Mouse (Mus musculus): ENCODE measurements around the gene Cnot6l.

The Cnot6l gene

GRCm38 (mm10) chr5:96164021-96164411 lies at the start of gene Cnot6l:
TSS of gene Cnot6l (minus strand) at chr5:96164171.
- peak; percentile 60 to 71 for DNase-seq

GRCm38 (mm10) chr5:96209916-96210583 lies 46.1 kb upstream of the Cnot6l start:
- DNase-seq: peak; percentile 92 to 93

DNA sequence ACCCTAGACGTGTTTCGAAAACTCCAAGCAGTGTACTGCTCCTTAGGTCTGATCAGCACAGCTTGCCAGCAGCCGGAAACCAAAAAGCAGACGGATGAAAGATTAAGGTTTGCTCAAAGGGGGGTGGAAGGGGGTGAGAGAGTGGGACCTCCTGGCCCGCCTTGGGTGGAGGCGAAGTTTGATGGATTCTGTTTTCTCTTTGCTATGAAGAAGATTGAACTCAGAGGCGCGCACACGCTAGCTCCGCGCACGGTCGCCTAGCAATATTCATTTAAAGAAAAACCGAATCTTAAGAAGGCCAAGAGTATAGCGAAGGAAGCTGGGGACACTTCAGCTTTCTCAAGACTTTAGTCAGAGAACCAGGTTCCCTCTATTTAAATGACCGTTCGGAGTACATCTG lies 45.5 kb upstream of the Cnot6l start, which contains the start of gene Mrpl1:
Gene Mrpl1, plus strand, starts transcription at position 35 of the 400 bp plus-strand sequence.
- DNase-seq: peak; percentile 62 to 68

DNA sequence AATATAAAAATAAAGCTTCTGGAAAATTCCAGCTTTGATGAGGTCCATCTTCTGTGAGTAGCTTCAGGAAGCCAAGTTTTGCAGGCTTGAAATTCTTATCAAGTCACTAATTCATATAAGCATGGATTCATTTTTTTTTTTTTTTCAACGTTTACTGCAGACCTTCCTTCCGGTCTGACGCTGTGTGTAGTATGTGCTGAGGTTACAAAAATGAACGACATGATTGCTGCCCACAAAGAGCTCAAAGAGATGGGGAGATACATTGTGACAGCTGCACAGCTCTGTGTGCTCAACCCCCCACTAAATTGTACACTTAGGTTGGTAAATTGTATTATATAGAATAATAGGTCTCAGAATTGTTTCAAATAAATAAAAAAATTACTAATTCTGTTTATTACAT lies 44.6 kb upstream of the Cnot6l start:
- peak; percentile 23 to 29 for DNase-seq

- no peak for DNase-seq
Observed at GRCm38 (mm10) chr5:96207531-96207930, 43.6 kb upstream of the Cnot6l start.

GRCm38 (mm10) chr5:96206897-96207296 lies 42.9 kb upstream of the Cnot6l start:
- no peak for DNase-seq

DNA sequence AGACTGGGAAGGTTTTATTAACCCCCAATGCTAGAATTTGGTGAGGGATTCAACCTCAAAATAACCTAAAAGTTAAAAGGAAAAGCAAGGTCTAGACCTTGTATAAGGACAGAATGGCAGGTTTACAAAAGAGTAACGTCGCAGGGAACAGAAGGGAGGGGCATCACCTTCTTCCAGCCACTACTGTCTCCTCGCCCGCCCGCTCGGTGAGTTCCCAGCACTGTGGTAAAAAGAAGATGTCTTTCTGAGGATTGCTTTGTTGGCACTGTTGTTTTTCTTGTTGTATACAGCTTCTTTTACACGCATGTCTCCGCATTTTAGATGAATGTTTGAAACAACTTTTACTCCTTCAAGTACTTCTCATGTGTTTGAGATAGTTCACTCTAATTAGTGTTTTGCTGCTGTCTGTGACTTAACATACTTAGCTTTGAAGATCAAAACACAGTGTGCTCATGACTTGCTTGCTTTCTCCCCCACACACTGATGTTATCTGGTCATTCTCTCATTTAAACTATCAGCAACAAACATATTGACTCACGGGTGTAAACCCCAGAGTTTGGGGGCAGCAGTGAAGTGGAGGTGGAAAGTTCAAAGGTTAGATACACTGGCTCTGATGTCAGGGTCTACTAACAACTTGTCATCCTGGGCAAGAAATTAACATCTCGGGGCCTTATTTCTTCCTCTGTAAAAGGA lies 37.6 kb upstream of the Cnot6l start:
- DNase-seq: no peak

DNA sequence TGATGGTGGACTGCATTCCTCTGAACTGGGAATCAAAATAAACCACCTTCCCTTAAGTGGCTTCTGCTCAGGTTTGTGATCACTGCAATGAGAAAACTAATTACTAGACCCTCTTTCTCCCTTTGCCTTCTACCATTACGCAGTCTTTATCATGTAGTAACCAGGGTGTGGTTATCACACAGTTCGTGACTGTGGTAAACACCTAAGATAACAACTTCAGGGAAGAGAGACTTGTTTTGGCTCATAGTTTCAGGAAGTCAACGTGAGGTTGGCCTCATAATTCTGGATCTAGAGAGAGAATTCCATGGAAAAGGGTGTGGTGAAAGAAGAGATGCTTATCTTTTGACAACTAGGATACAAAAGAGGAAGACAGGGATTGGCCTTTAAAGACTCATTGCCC lies 36.3 kb upstream of the Cnot6l start:
- DNase-seq: no peak

DNA sequence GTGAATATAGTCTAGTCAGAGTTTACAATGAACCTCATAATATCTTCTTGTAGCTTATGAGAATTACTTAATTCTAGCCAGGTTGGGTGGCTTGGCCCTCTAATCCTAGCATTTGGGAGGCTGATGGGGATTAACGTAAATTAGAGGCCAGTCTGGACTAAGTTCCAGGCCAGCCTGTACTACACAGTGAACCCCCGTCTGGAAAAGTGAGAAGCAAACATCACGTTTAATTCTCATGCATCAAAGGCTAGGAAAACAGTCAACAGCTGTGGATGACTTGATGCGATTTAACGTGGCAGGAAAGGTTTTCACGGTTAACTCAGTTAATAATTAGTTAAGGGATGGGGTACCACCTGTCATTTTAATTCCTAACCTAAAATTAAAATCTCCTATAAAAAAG lies 34.3 kb upstream of the Cnot6l start:
- DNase-seq: no peak

DNA sequence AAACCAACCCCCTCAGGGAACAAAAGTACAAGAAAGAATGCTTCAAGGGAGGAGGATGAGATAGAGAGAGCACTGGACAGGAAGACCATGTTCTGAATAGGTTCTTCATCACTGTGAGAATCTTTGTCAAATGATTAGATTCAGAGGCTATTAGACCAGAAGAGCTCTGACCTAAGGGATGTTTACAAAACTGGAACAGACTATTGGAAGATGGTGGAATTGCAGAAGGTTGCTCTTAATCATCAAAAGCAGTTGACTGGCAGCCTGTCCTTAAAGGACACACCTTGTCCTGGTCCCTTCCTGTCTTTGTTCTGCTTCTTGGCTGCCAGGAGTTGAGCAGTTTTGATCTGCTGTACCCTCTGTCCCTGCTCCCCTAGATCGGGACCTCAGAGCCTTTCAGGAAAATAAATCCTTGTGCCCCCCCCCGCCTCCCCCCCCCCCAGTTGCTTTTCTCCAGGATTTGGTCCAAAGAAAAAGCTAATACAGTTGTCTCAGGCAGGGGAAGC lies 32.6 kb upstream of the Cnot6l start:
- DNase-seq: no peak

DNA sequence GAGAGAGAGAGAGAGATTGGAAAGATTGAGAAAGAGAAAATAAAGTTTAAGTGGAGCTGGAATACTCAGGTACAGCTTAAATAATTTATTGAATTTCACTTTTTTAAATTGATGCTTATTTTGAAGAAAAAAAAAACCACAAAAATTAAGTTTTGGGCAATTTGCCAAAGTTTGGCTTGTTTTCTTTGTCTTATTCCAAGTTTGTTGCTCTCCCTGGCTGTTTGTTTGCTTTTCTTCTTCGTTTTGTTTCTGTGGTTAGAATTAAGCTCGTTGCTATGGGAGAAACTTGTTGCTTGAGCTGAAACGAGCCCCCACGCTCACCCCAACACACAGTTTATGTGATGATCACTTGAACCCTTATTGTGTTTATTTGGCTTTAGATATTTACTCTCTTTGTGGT lies 27.3 kb upstream of the Cnot6l start:
- DNase-seq: no peak

DNA sequence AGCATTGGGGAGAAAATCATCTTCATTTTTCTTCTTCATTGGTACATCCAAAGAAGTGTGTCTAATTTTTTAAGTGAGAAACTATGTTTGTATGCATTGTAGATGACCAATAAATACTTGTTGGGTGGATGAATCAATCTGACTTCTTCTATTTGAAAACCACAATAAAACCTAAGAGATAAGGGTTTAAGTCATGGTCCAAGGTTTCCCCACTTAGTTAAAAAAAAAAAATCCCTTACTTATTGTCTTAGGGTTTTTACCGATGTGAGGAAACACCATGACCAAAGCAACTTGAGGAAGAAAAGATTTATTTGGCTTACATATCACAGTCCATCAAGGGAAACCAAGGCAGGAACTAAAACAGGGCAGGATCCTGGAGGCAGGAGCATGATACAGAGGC lies 25.8 kb upstream of the Cnot6l start:
- no peak for DNase-seq

GRCm38 (mm10) chr5:96183987-96184386 lies 20.0 kb upstream of the Cnot6l start:
- DNase-seq: no peak

DNA sequence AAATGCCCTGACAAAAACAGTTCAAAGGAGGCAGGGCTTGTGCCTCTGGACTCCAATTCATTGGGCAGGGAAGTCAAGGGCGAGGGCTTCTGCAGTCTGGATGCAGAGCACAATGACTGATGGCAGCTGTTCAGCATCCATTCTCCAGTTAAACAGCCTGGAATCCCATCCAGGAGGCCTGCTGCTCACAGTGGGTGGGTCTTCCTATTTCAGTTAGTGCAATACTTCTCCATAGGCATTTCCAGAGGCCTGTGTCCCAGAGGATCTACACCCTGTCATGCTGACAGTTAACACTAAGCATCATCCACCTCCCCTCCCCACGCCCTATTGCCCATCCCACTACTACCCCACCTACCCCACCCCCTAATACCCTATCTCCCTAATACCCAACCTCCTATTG lies 19.2 kb upstream of the Cnot6l start:
- no peak for DNase-seq

GRCm38 (mm10) chr5:96176879-96177358 lies 12.9 kb upstream of the Cnot6l start:
- DNase-seq: peak; percentile 12 to 17

DNA sequence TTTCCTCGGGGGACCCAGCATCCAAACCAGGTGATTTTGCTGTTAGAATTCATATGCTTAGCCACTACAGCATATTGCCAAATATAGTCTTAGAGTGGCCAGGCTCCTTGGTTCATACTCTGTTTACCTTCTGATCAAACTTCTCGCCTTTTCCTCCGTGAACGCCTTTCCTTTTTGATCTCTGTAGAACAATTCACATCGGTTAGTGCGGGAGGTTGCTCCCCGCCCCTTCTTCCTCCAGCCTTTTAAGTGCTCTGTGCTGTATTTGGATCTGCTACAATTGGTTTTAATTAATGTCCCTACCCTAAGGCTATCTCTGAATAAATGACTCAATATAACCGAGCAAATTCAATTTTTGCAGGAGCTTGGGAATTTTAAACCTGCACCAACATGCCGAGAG lies 12.2 kb upstream of the Cnot6l start:
- DNase-seq: peak in 1 of 2 experiments; percentile 16

DNA sequence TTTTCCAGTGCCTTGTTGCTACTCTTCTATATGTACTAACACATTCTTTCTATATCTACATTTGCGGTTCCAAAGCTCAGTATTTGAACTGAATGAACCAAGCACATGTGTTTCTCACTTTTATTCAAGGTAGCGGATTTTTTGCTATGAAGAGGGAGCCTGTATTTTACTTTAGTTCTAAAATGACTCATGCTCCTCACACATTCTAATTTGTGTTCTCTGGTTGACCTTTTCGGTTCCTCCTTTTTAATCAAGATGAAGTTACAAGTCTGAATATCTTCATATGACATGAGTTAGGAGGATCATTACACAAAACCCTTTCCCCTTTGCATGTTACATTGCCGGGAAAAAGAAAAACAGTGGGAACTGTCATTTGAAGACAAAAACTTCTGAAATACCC lies 7.8 kb upstream of the Cnot6l start:
- DNase-seq: no peak

DNA sequence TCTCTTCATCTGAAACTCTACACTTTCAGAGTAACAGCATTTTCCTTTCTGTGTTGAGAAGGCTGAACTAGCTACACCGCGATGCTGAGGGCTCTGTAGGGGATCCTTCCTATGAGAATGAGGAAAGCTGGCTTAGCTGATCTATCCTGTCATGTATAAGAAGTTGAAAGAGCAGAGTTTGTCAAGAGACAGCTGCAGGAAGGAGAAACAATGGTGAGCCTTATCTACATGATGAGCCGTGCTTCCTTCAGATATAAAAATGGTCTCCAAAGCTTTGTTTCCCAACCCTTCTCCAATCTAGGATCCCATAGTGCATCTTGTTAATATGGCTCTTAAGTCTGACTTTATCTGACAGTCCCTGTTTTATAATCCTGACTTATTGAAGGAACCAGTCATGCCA lies 6.5 kb upstream of the Cnot6l start:
- DNase-seq: no peak

- no peak for DNase-seq
Observed at GRCm38 (mm10) chr5:96166761-96167160, 2.8 kb upstream of the Cnot6l start.

DNA sequence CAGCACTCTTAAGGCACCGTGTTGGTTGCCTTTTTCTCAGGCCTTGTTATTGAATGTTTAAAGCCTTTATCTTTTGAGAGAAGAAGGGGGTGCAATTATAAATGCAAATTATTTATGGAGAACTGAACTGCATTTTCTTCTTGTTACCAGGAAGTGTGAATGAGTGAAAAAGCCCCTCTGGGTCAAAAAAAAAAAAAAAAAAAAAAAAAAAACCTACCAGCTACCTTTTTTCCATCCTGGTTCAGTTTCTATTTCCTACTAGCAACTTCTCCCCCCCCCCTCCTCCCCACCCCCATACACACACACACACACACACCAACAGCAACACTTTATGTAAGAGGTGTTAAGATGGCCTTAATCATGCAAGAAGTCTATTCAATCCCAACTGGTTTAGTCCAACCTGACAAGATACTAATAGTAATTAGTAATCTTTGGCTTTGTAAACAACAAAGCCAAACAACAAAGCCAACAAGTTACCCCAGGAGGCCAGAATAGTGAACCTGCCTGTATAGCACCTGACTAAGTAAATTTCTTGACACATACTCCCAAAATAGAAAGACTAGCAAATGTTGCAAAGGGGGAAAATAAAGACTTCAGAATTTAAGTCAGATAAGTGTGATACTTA lies 463 bp downstream of the Cnot6l start:
- no peak for DNase-seq

- DNase-seq: peak; percentile 78 to 83
Observed at GRCm38 (mm10) chr5:96162399-96163331, 1.3 kb downstream of the Cnot6l start.

DNA sequence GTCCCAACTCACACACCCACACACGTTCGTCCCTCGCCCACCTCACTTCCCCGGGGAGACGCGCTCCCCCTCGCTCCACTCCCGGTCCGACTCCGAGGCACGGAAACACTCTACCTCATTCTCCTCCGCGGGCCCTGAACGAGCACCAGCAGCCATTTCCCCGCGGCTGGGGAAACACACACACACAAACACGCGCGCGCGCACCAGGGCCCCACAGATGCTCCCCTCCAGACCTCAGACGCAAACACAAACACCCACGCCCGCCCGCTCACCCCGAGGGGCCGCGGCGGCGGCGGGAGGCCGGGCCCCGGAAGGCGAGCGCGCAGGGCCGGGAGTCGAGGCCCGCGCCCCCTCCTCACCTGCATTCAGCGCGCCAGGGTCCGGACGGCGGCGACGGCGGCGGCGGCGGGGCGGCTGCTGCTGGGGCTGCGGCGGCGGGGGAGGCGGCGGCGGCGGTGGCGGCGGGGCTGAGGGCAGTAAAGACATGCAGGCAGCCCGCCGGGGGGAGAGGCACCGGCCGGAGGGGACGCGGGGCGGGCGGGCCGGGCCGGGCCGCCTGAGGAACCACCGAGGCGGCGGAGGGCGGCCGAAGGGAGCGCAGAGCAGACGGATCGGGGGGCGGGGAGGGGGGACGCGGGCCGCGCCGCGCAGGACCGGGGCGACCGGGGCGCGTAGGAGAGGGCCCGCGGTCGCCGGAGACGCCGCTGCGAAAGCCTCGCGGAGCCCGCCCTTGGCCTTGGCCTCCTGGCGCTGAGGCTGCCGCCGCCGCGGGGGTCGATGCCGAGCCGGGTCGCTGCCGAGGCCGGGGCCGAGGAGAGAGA lies 2.2 kb downstream of the Cnot6l start:
- peak; percentile 76 to 82 for DNase-seq

Data from thymus, postnatal 36 days (tissue).